Mouse (Mus musculus) megakaryocyte, adult 5-6 weeks (primary cell): ENCODE measurements around the gene Cib4. TPM values are rescaled to one million over a fixed set of nuclear protein-coding genes. Genes with fewer than 3 reads are reported as not detected.

ENCODE experiments used
- ATAC-seq: 2 replicates; pipeline ENCODE4 v1.8.0; 2016; ENCODE audit warnings: mild to moderate bottlenecking, inconsistent platforms; ENCODE audit not compliant: poor library complexity, severe bottlenecking
- total RNA-seq, 2 experiments: library from RNA; stranded (forward) in 1 of 2; stranded (reverse) in 1 of 2; fragments of 153-499, 151-499 nt in 1 of 2; fragments of 221-1000, 200-1000 nt in 1 of 2; gene quantifications; 2 replicates each; pipeline versions ENCODE4 v1.2.3 to v1.2.4; 2015 to 2017

Gene Cib4
- total RNA-seq, 2 experiments from 2014 or later = not detected

DNA sequence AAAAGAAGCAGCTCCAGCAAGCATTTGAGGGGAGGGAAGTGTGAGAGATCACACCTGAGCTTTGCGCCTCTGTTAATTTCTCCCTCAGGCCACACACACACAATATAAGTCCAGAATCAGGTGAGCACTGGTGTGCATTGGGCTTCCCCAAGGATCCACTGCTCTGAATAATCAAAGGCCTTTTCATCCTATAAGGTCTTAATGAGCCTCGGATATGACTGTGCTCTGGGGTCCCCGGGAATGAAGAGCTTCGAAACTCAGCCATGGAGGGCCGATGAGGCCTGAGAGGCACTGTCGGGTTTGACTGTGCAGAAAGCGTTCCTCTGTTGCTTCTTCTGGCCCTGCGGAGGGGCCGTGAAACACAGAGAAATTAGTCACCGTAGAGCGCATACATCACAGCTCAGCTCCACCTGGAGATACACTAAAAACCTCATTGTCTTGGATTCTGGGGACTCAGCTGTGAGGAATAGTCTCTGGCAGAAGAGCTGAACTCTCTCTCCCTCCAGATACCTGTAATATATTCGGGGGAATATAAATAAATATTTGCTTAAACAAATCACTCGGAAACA lies 101.2 kb downstream of the Cib4 start:
- ATAC-seq = no peak

DNA sequence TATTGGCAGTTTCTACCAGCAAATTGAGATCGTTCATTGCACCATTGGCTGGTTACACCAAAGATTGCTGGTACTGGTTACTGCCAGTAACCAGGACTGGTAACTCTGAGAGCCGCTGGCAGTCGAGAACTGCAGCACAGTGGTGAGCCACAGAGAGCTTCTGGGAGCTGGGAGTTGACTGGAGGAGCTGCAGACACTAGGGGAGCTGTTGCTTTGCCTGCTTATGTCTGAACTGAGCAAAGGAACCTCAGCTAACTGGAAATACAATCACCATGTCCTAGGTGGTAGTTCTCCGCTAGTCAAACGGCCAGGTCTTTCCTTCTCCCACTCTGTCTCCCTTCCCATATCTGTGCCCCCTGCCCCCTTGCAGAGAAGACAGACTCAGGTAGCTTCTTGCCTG lies 103.4 kb downstream of the Cib4 start:
- no peak for ATAC-seq

GRCm38 (mm10) chr5:30440308-30440906 lies 105.2 kb downstream of the Cib4 start:
- no peak for ATAC-seq

DNA sequence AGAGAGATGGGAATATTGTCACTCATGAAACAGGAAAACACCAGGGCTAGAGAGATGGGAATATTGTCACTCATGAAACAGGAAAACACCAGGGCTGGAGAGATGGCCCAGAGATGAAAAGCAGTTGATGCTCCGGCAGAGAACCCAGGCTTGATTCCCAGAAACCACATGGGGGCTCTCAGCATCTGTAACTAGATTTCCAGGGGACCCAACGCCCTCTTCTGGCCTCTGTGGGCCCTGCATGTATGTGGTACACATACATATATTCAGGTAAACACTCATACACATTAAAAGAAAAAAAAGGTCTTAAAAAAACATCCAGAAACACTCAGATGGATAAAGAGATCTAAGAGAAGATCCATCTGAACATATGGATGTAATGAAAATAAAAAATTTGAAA lies 106.7 kb downstream of the Cib4 start:
- no peak for ATAC-seq

Other genes with a start within 250 kb of the Cib4 start
- gene Otof, start 83.9 kb downstream of the Cib4 start, total RNA-seq (2015) = 0.68 and 0.74 TPM in 2 replicates
- 0.65 and 0.77 TPM in 2 replicates for gene Otof, start 83.9 kb downstream of the Cib4 start, total RNA-seq (2017)
- not detected in 2 replicates for gene 1700001C02Rik, start 79.8 kb downstream of the Cib4 start, total RNA-seq (2015)
- gene 1700001C02Rik, start 79.8 kb downstream of the Cib4 start, total RNA-seq (2017) = not detected in 2 replicates
- gene Kcnk3, start 42.3 kb upstream of the Cib4 start, total RNA-seq (2015) = not detected in 2 replicates
- not detected in 2 replicates for gene Kcnk3, start 42.3 kb upstream of the Cib4 start, total RNA-seq (2017)
- 21.5 and 28.8 TPM in 2 replicates for gene Slc35f6, start 102.1 kb upstream of the Cib4 start, total RNA-seq (2015)
- gene Slc35f6, start 102.1 kb upstream of the Cib4 start, total RNA-seq (2017) = 23.9 and 26.0 TPM in 2 replicates
- 190 and 250 TPM in 2 replicates for gene Cenpa, start 120.9 kb upstream of the Cib4 start, total RNA-seq (2015)
- 124 and 127 TPM in 2 replicates for gene Cenpa, start 120.9 kb upstream of the Cib4 start, total RNA-seq (2017)
- not detected in 2 replicates for gene Dpysl5, start 165.7 kb upstream of the Cib4 start, total RNA-seq (2015)
- 0.41 TPM in 1 of 2 replicates, not detected in the other for gene Dpysl5, start 165.7 kb upstream of the Cib4 start, total RNA-seq (2017)